Mouse (Mus musculus) liver, embryonic 13.5 days (tissue): ENCODE measurements around the gene Gm13078. TPM values are rescaled to one million over a fixed set of nuclear protein-coding genes. Genes with fewer than 3 reads are reported as not detected.

Experiments used
- ATAC-seq: fragments of 200-750 bp; cut with Nextera tagmentation; 2 replicates; pipeline ENCODE4 v1.8.0; 2017; ENCODE audit warnings: low read depth, mild to moderate bottlenecking, moderate number of reproducible peaks, moderate library complexity
- DNase-seq: peaks from one replicate; pipeline ENCODE4 v3.0.0; 2022
- H3K27ac ChIP-seq: fragments of 300-500 bp; sonication (generic); 2 replicates; pipeline ENCODE4 v1.5.1; 2015; ENCODE audit warnings: moderate library complexity, mild to moderate bottlenecking, inconsistent platforms
- H3K27me3 ChIP-seq: fragments of 300-500 bp; sonication (generic); 2 replicates; pipeline ENCODE4 v1.6.1; 2015; ENCODE audit warnings: mild to moderate bottlenecking, inconsistent platforms
- H3K36me3 ChIP-seq: fragments of 300-500 bp; sonication (generic); 2 replicates; pipeline ENCODE4 v1.6.1; 2015; ENCODE audit warnings: mild to moderate bottlenecking, inconsistent platforms
- H3K4me1 ChIP-seq: fragments of 300-500 bp; sonication (generic); replicated peaks from 2 replicates; pipeline ENCODE4 v1.6.1; 2015; ENCODE audit warnings: inconsistent platforms
- H3K4me2 ChIP-seq: fragments of 300-500 bp; sonication (generic); 2 replicates; pipeline ENCODE4 v1.6.1; 2015; ENCODE audit warnings: inconsistent platforms, mild to moderate bottlenecking, moderate library complexity
- H3K4me3 ChIP-seq: fragments of 300-500 bp; sonication (generic); replicated peaks from 2 replicates; pipeline ENCODE4 v1.5.1; 2015; ENCODE audit warnings: mild to moderate bottlenecking, inconsistent platforms
- H3K9ac ChIP-seq: fragments of 300-500 bp; sonication (generic); 2 replicates; pipeline ENCODE4 v1.6.1; 2015; ENCODE audit warnings: mild to moderate bottlenecking, inconsistent platforms
- H3K9me3 ChIP-seq: fragments of 300-500 bp; sonication (generic); replicated peaks from 2 replicates; pipeline ENCODE4 v1.6.1; 2016; ENCODE audit warnings: inconsistent platforms
- WGBS: fragments of 180-500 bp; shearing (Covaris S2); methylation state at CpG from one replicate; pipeline ENCODE4 v1.1.7; 2015; ENCODE audit not compliant: insufficient replicate concordance; 5-methylcytosine and 5-hydroxymethylcytosine counted together
- polyA plus RNA-seq: library from polyadenylated mRNA; unstranded; fragments of >200 nt; fragmentation: Nextera tagmentation; extraction: Ambion mirVana; gene quantifications from 2 replicates; pipeline ENCODE4 v1.2.1, GENCODE M21; 2015

Gm13078 gene
- not detected in 2 replicates for polyA plus RNA-seq

- no peak within 1 kb of the TSS for H3K4me3 ChIP-seq
- no peaks in the 10 kb centered on the region for H3K27me3 ChIP-seq
- DNase-seq (no peak), ATAC-seq (no peak)
- H3K9me3 ChIP-seq: 0 out of 2 replicates have a peak, but pooled peaks cover 3% of the 10 kb centered on the region
- WGBS: 54% methylated on average over 1 of the region's 1 CpGs
- no peak within 1 kb of the TSS for H3K9ac ChIP-seq
- H3K36me3 ChIP-seq: no peaks in the 10 kb centered on the region
- H3K27ac ChIP-seq: no peak within 1 kb of the TSS
- H3K4me1 ChIP-seq: no peaks in the 10 kb centered on the region
- no peak within 1 kb of the TSS for H3K4me2 ChIP-seq
These were observed at the start of gene Gm13078 for GRCm38 (mm10) chr4:143719155-143719554. Gm13078 (plus strand) TSS chr4:143719455.

GRCm38 (mm10) chr4:143702611-143703010 is 16.6 kb upstream of the Gm13078 start, which contains the start of gene Gm13089:
Gm13089 (minus strand) TSS chr4:143702711.
- Histone ChIP-seq H3K4me1 (no peaks in the 10 kb centered on the region), H3K9ac (no peak within 1 kb of the TSS), H3K36me3 (no peaks in the 10 kb centered on the region), H3K4me2 (no peak within 1 kb of the TSS), H3K4me3 (no peak within 1 kb of the TSS), H3K27me3 (no peaks in the 10 kb centered on the region), H3K9me3 (0 out of 2 replicates have a peak, but pooled peaks cover 3% of the 10 kb centered on the region), H3K27ac (no peak within 1 kb of the TSS)
- 58% methylated on average over 2 of the region's 2 CpGs for WGBS
- no peak for ATAC-seq
- no peak for DNase-seq

Other genes starting within 250 kb of the Gm13078 start
- not detected in 2 replicates for gene Gm13043, start 208.1 kb upstream of the Gm13078 start, polyA plus RNA-seq
- gene Gm13040, start 183.5 kb upstream of the Gm13078 start, polyA plus RNA-seq: not detected in 2 replicates
- not detected in 2 replicates for gene BC080695, start 167.8 kb upstream of the Gm13078 start, polyA plus RNA-seq
- gene Gm13057, start 167.7 kb upstream of the Gm13078 start, polyA plus RNA-seq: not detected in 2 replicates
- not detected in 2 replicates for gene Gm13083, start 104.5 kb upstream of the Gm13078 start, polyA plus RNA-seq
- not detected in 2 replicates for gene Gm13088, start 62.2 kb upstream of the Gm13078 start, polyA plus RNA-seq
- gene Gm13089, start 16.7 kb upstream of the Gm13078 start, polyA plus RNA-seq: not detected in 2 replicates
- gene Gm13023, start 69.9 kb downstream of the Gm13078 start, polyA plus RNA-seq: not detected in 2 replicates
- not detected in 2 replicates for gene Gm13084, start 96.6 kb downstream of the Gm13078 start, polyA plus RNA-seq
- gene Gm13103, start 127.0 kb downstream of the Gm13078 start, polyA plus RNA-seq: not detected in 2 replicates
- gene Pramef6, start 180.9 kb downstream of the Gm13078 start, polyA plus RNA-seq: not detected in 2 replicates
- not detected in 2 replicates for gene Pramef25, start 231.6 kb downstream of the Gm13078 start, polyA plus RNA-seq
- gene Gm13101, start 247.5 kb downstream of the Gm13078 start, polyA plus RNA-seq: not detected in 2 replicates